Mouse (Mus musculus): ENCODE measurements around the gene Rtp1. TPM values are rescaled to one million over a fixed set of nuclear protein-coding genes. Genes with fewer than 3 reads are reported as not detected.

Gene Rtp1
- polyA plus RNA-seq, 1 experiment from 2014 or later = not detected

DNA sequence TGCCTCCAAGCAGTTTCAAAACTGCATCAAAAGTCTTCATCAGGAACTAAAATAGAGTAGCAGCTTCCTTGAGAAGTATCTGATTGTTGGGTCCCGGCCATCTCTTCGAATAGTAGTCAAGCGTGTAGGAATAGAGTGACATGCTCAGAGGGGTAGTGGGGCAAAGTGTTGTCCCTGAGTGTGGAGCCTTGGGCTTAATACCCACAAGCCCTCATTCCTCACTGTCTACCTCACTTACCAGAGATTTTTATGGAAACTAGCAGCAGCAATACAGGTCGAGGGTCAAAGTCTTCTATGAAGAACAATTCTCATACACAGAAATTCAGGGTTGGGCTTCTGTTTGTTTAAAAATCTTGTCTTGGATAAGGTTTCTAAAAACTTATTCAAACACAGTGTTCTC, 21.9 kb downstream of the Rtp1 start:
- Histone ChIP-seq H3K4me1 (replicated peaks; ENCODE audit: control insufficient read depth, insufficient read depth, low read length) (no peaks in the 10 kb centered on the region), H3K9ac (ENCODE audit: low read length) (no peak overlapping the region), H3K4me3 (ENCODE audit: low read length) (no peak overlapping the region), H3K27ac (ENCODE audit: low read length) (no peak overlapping the region), H3K9me3 (ENCODE audit: control insufficient read depth, low read length) (no peaks in the 10 kb centered on the region), H3K4me2 (ENCODE audit: low read depth, low read length) (no peak overlapping the region), H3K36me3 (ENCODE audit: control insufficient read depth, insufficient read depth, low read length) (no peaks in the 10 kb centered on the region), H3K27me3 (ENCODE audit: control insufficient read depth, insufficient read depth, low read depth, low read length) (no peaks in the 10 kb centered on the region)
- ATAC-seq (ENCODE audit: low read depth) = no peak
- WGBS = 72% methylated on average over 4 of the region's 4 CpGs

DNA sequence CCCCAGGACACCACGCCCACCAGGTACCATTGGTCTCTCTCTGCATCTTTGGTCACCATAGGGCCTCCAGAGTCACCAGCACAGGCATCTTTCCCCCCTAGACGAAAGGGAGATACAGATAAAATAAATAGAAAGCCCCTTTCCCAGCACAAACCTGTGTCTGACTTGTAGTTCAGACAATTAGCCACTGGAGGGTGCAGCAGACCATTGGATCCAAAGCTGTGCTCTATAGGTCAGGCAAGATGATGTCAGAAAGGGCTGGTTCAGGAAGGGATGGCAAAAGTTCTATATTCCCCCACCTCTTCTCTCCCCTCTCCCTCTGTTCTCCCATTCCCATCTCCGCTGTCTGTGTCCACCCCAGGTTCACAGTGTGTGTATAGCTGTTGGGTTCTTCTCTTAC, 23.5 kb downstream of the Rtp1 start:
- no peak overlapping the region for H3K9ac ChIP-seq (ENCODE audit: low read length)
- no peak overlapping the region for H3K4me2 ChIP-seq (ENCODE audit: low read depth, low read length)
- H3K4me1 ChIP-seq (replicated peaks; ENCODE audit: control insufficient read depth, insufficient read depth, low read length) = peaks cover 7% of the 10 kb centered on the region; the same call in 1 of the 2 replicates
- no peak overlapping the region for H3K4me3 ChIP-seq (ENCODE audit: low read length)
- no peaks in the 10 kb centered on the region for H3K27me3 ChIP-seq (ENCODE audit: control insufficient read depth, insufficient read depth, low read depth, low read length)
- WGBS = 17% methylated on average over 3 of the region's 3 CpGs
- no peaks in the 10 kb centered on the region for H3K9me3 ChIP-seq (ENCODE audit: control insufficient read depth, low read length)
- ATAC-seq (ENCODE audit: low read depth) = peak; percentile 46; the same call in 1 of the 2 replicates
- no peaks in the 10 kb centered on the region for H3K36me3 ChIP-seq (ENCODE audit: control insufficient read depth, insufficient read depth, low read length)
- no peak overlapping the region for H3K27ac ChIP-seq (ENCODE audit: low read length)

DNA sequence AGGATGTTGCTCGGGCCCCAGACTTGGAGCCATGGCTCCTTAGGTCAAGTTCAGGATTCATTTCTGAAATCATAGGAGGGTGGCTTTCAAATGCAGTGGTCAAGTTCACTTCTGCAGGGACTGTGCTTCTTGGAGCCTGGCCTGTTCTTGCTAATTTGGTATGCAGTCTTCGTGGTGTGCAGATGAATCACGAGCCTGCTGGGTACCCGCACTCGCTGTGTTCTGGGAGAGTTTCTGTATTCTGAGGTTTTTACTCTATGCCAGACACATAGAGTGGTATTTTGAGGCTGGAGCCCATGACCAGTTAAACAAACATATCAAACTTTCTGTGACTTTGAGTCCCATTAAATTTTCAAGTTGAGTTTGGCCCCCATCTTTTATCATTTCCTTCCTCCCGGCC, 25.4 kb downstream of the Rtp1 start:
- Histone ChIP-seq H3K9me3 (ENCODE audit: control insufficient read depth, low read length) (no peaks in the 10 kb centered on the region), H3K9ac (ENCODE audit: low read length) (no peak overlapping the region), H3K27me3 (ENCODE audit: control insufficient read depth, insufficient read depth, low read depth, low read length) (no peaks in the 10 kb centered on the region), H3K27ac (ENCODE audit: low read length) (no peak overlapping the region), H3K4me3 (ENCODE audit: low read length) (no peak overlapping the region), H3K4me1 (replicated peaks; ENCODE audit: control insufficient read depth, insufficient read depth, low read length) (peaks cover 13% of the 10 kb centered on the region), H3K4me2 (ENCODE audit: low read depth, low read length) (no peak overlapping the region), H3K36me3 (ENCODE audit: control insufficient read depth, insufficient read depth, low read length) (no peaks in the 10 kb centered on the region)
- 75% methylated on average over 6 of the region's 6 CpGs for WGBS
- no peak for ATAC-seq (ENCODE audit: low read depth)

DNA sequence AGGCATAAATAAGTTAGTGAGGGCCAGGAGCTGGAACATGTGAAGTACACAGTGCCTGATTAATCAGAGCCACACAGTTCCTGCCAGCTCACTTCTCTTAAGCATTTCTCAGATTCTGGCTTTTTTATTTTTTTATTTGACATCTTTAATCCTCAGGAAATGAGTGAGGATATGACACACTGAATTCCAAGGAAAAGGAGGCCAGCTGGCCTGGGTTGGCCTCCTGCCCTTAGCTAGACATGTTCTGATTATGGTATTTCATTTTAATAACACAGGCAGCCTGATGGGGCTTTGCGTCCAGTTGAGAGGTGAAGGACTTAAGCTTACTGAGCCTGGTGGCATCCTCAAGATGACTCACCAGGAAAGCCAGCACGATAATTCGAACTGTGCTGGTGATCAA, 27.6 kb downstream of the Rtp1 start:
- H3K9ac ChIP-seq (ENCODE audit: low read length) = no peak overlapping the region
- H3K4me1 ChIP-seq (replicated peaks; ENCODE audit: control insufficient read depth, insufficient read depth, low read length) = peaks cover 13% of the 10 kb centered on the region
- peak overlapping the region; percentile 46; the same call in 1 of the 2 replicates for H3K27ac ChIP-seq (ENCODE audit: low read length)
- H3K27me3 ChIP-seq (ENCODE audit: control insufficient read depth, insufficient read depth, low read depth, low read length) = no peaks in the 10 kb centered on the region
- WGBS = 37% methylated on average over 3 of the region's 3 CpGs
- H3K4me3 ChIP-seq (ENCODE audit: low read length) = no peak overlapping the region
- peak; percentile 79 for ATAC-seq (ENCODE audit: low read depth)
- no peaks in the 10 kb centered on the region for H3K36me3 ChIP-seq (ENCODE audit: control insufficient read depth, insufficient read depth, low read length)
- H3K9me3 ChIP-seq (ENCODE audit: control insufficient read depth, low read length) = no peaks in the 10 kb centered on the region
- no peak overlapping the region for H3K4me2 ChIP-seq (ENCODE audit: low read depth, low read length)

DNA sequence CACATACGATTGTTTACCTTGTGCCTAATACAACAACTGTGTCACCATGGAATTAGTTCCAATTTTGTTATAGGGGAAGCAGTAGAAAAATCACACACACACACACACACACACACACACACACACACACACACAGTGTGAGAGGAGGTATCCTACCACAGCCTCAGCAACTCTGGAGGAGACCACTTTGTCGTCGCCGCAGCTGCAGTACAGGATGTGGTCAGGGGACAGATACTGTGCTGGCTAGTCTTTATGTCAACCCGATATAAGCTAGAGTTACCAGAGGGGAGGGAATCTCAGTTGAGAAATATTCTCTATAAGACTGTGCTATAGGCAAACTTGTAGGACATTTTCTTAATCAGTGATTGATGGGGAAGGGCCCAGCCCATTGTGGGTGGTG, 28.4 kb downstream of the Rtp1 start:
- no peaks in the 10 kb centered on the region for H3K36me3 ChIP-seq (ENCODE audit: control insufficient read depth, insufficient read depth, low read length)
- WGBS = 90% methylated on average over 5 of the region's 5 CpGs
- no peaks in the 10 kb centered on the region for H3K27me3 ChIP-seq (ENCODE audit: control insufficient read depth, insufficient read depth, low read depth, low read length)
- H3K27ac ChIP-seq (ENCODE audit: low read length) = no peak overlapping the region
- no peak for ATAC-seq (ENCODE audit: low read depth)
- H3K9me3 ChIP-seq (ENCODE audit: control insufficient read depth, low read length) = no peaks in the 10 kb centered on the region
- peaks cover 13% of the 10 kb centered on the region for H3K4me1 ChIP-seq (replicated peaks; ENCODE audit: control insufficient read depth, insufficient read depth, low read length)
- no peak overlapping the region for H3K4me3 ChIP-seq (ENCODE audit: low read length)
- no peak overlapping the region for H3K9ac ChIP-seq (ENCODE audit: low read length)
- no peak overlapping the region for H3K4me2 ChIP-seq (ENCODE audit: low read depth, low read length)

DNA sequence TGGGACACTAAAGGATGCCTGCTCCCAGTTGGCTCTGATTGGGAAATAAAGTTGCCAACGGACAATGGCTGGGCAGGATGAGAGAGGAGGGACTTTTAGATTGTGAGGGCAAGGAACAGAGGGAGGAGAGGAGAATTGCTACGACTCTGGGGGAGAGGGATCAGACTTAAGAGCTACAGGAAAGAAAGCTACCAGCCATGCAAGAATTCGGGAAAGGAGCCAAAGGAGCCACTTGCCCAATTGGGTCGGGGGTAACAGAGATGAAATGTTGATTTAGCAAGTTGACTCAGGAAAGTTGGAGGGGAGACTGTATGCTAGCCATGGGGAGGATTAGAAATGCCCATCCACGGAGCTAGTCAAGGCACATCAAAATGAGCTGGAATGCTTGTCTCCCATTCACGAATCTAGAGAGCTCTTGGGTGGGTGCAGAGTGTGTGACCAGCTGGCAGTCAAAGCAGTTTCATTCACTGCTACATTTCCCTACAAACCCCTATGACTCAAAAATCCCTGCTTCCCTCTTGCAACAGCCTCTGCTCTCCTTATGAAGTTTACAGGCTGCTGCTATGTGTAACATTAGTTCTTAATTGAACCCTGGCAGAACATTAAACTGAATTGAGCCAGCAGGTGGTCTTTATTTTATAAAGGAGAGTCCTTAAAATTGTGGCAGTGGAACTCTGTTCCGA, 30.1 kb downstream of the Rtp1 start:
- H3K27me3 ChIP-seq (ENCODE audit: control insufficient read depth, insufficient read depth, low read depth, low read length) = no peaks in the 10 kb centered on the region
- H3K4me3 ChIP-seq (ENCODE audit: low read length) = no peak overlapping the region
- no peak for ATAC-seq (ENCODE audit: low read depth)
- peaks cover 13% of the 10 kb centered on the region for H3K4me1 ChIP-seq (replicated peaks; ENCODE audit: control insufficient read depth, insufficient read depth, low read length)
- 38% methylated on average over 7 of the region's 7 CpGs for WGBS
- no peaks in the 10 kb centered on the region for H3K9me3 ChIP-seq (ENCODE audit: control insufficient read depth, low read length)
- no peak overlapping the region for H3K4me2 ChIP-seq (ENCODE audit: low read depth, low read length)
- H3K36me3 ChIP-seq (ENCODE audit: control insufficient read depth, insufficient read depth, low read length) = no peaks in the 10 kb centered on the region
- no peak overlapping the region for H3K9ac ChIP-seq (ENCODE audit: low read length)
- H3K27ac ChIP-seq (ENCODE audit: low read length) = no peak overlapping the region

DNA sequence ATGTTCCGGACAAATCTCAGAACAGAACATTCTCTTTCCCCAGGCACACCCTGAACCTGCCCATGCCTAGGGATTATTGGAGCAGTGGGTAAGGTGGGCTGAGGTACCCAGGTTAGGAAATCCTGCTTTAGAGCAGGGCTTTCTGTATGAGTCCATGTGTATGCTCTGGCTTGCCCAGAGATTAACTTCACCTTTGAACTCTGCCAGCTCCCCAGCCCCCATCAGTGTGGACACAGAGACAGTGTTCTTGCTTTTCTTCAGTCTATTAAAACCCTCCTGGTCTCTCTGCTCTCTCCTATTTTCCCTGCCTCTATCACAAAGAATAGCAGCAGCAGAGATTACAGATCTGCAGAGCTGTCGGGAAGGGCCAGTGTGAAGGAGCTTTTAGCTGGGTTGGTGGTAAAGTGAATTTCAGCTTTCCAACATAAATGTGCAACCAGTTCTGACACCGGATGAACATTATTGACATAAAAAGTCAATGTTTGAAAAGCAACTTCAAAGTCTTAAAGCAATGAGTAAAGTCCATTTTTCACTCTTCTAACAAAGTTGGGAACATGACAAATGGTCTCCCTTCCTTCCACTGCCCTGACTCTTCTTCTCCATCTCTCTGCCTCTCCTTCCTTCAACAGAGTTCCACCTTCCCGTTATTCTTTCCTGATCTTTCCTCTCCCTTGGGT, 34.9 kb downstream of the Rtp1 start:
- no peak for ATAC-seq (ENCODE audit: low read depth)
- no peak overlapping the region for H3K4me3 ChIP-seq (ENCODE audit: low read length)
- H3K9me3 ChIP-seq (ENCODE audit: control insufficient read depth, low read length) = no peaks in the 10 kb centered on the region
- no peaks in the 10 kb centered on the region for H3K36me3 ChIP-seq (ENCODE audit: control insufficient read depth, insufficient read depth, low read length)
- H3K4me2 ChIP-seq (ENCODE audit: low read depth, low read length) = no peak overlapping the region
- no peaks in the 10 kb centered on the region for H3K27me3 ChIP-seq (ENCODE audit: control insufficient read depth, insufficient read depth, low read depth, low read length)
- H3K27ac ChIP-seq (ENCODE audit: low read length) = no peak overlapping the region
- 53% methylated on average over 4 of the region's 4 CpGs for WGBS
- H3K4me1 ChIP-seq (replicated peaks; ENCODE audit: control insufficient read depth, insufficient read depth, low read length) = peaks cover 2% of the 10 kb centered on the region
- H3K9ac ChIP-seq (ENCODE audit: low read length) = no peak overlapping the region

DNA sequence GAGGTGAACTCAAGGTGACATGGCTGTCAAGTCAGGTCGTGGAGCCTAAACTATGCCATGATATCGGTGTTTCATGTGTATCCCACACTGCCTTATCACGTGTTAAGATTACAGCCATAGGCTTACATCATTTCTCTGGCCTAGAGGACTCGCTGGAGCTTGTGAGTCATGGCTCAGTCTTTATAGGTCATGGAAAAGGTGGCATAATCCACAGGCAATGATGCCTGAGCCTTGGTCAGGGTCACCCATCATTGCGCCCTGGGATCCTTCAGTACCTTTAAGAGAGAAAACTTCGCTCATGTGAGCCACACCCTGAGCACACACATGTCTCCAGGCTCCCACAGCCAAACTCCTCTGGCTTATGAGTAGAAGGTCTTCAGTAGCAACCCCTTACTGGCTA, 42.6 kb downstream of the Rtp1 start:
- H3K27ac ChIP-seq (ENCODE audit: low read length) = no peak overlapping the region
- H3K27me3 ChIP-seq (ENCODE audit: control insufficient read depth, insufficient read depth, low read depth, low read length) = no peaks in the 10 kb centered on the region
- no peak overlapping the region for H3K4me2 ChIP-seq (ENCODE audit: low read depth, low read length)
- no peak for ATAC-seq (ENCODE audit: low read depth)
- H3K4me3 ChIP-seq (ENCODE audit: low read length) = no peak overlapping the region
- no peaks in the 10 kb centered on the region for H3K4me1 ChIP-seq (replicated peaks; ENCODE audit: control insufficient read depth, insufficient read depth, low read length)
- H3K36me3 ChIP-seq (ENCODE audit: control insufficient read depth, insufficient read depth, low read length) = no peaks in the 10 kb centered on the region
- no peak overlapping the region for H3K9ac ChIP-seq (ENCODE audit: low read length)
- WGBS = 85% methylated on average over 6 of the region's 6 CpGs
- H3K9me3 ChIP-seq (ENCODE audit: control insufficient read depth, low read length) = no peaks in the 10 kb centered on the region

DNA sequence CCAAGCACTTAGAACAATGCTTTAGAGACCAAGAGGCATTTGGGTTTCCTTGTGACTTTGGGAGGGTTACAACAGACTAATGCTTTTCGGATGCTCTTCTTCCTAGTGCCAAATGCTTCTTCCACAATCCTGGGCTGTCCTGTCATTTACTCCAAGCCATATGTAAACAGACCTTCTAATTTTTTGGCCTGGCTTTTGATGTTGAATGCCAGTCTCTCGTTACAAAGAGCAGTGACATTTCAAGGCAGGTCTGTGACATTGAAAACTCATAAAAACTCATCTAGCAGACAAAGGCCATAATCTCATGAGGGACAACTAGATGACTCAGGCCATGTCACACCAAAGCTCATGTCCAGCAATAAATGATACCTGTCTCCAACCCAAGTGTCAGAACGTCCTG, 43.1 kb downstream of the Rtp1 start:
- no peaks in the 10 kb centered on the region for H3K9me3 ChIP-seq (ENCODE audit: control insufficient read depth, low read length)
- H3K9ac ChIP-seq (ENCODE audit: low read length) = no peak overlapping the region
- H3K27me3 ChIP-seq (ENCODE audit: control insufficient read depth, insufficient read depth, low read depth, low read length) = no peaks in the 10 kb centered on the region
- H3K4me3 ChIP-seq (ENCODE audit: low read length) = no peak overlapping the region
- H3K27ac ChIP-seq (ENCODE audit: low read length) = no peak overlapping the region
- H3K4me2 ChIP-seq (ENCODE audit: low read depth, low read length) = no peak overlapping the region
- H3K4me1 ChIP-seq (replicated peaks; ENCODE audit: control insufficient read depth, insufficient read depth, low read length) = no peaks in the 10 kb centered on the region
- ATAC-seq (ENCODE audit: low read depth) = no peak
- WGBS = 54% methylated on average over 3 of the region's 3 CpGs
- no peaks in the 10 kb centered on the region for H3K36me3 ChIP-seq (ENCODE audit: control insufficient read depth, insufficient read depth, low read length)

Measured in lung, embryonic 16.5 days (tissue).